ENCODE assay signal across 1 mouse cellular context in genomic region chr16:31070358-31071133, GRCm38 (mm10).
TF ChIP-seq lines count a peak whose summit lies in the region.

No protein-coding gene starts in this region.

TF ChIP-seq in CH12.LX, 34 proteins besides CTCF, POLR2A, EP300 and RAD21 (continued from another document):
- TF ChIP-seq HCFC1 (IDR thresholded peaks at IDR 0.05; ENCODE audit: low read depth, low read length): no peak; the same call in 1 of the 2 replicates
- no peak for TF ChIP-seq NRF1 (IDR thresholded peaks at IDR 0.05; ENCODE audit: low read depth, low read length)
- TF ChIP-seq JUND (conservative IDR thresholded peaks at IDR 0.05; ENCODE audit: low read depth, low read length): no peak
- peak; percentile 92 for TF ChIP-seq MYC (IDR thresholded peaks at IDR 0.05; ENCODE audit: low read depth, low read length)
- TF ChIP-seq ZKSCAN1 (IDR thresholded peaks at IDR 0.05; ENCODE audit: borderline replicate concordance, low read depth, low read length): no peak
- TF ChIP-seq ZC3H11A (IDR thresholded peaks at IDR 0.05; ENCODE audit: low read depth, low read length): peak; percentile 91
- TF ChIP-seq USF2 (conservative IDR thresholded peaks at IDR 0.05; ENCODE audit: low read depth, low read length): no peak; the same call in 1 of the 2 replicates
- peak; percentile 41; the same call in 1 of the 2 replicates for TF ChIP-seq BHLHE40 (IDR thresholded peaks at IDR 0.05; ENCODE audit: low read depth, low read length)
- TF ChIP-seq POLR2AphosphoS2 (IDR thresholded peaks at IDR 0.05; ENCODE audit: low read depth, low read length): no peak
- TF ChIP-seq USF1 (IDR thresholded peaks at IDR 0.05; ENCODE audit: low read depth, low read length): peak; percentile 58
- peak; percentile 97 for TF ChIP-seq SMC3 (IDR thresholded peaks at IDR 0.05; ENCODE audit: low read depth, low read length)
- TF ChIP-seq PAX5 (IDR thresholded peaks at IDR 0.05; ENCODE audit: low read length): no peak
